Mouse (Mus musculus) megakaryocyte, adult 5-6 weeks (primary cell): ENCODE measurements at regions not wholly inside any gene's neighbourhood (a gene's known extent, or its start where the extent isn't known, plus 50 kb on each side); places are given as distances from the start of the nearest gene placed in this dataset.

Experiments used
- ATAC-seq: 2 replicates; pipeline ENCODE4 v1.8.0; 2016; ENCODE audit warnings: mild to moderate bottlenecking, inconsistent platforms; ENCODE audit not compliant: poor library complexity, severe bottlenecking

DNA sequence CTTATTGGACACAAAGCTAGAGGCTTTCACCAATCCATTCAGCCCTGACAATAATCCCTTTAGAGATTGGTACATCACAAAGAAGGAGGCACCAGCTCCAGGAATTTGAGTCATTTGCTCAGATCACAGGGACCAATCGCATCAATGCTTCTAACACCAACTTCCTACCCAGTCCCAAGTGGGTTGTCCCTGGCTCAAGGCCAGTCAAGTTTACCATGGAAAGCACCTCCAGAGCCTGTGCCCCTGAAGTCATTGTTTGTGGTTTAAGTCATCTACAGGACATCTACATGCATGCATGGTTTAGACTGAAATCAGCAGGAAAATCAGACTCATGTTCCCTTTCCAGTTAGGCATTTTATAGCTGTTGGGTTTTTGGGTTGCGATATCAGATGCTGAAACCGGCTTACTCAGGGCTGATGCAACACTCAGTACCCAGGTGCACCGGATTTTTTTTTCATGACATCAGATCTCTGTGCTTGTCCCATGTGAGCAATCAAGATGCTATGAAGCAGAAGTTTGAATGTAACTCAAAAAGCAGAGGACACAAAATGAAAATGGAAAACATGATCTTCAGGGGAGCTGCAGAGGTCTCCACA lies 50.3 kb upstream of the Sh3bp4 start:
- ATAC-seq = no peak
